Mouse (Mus musculus) CH12.LX (cell line): ENCODE results near the gene Cenpa.

Source experiments
- BHLHE40 ChIP-seq: IDR thresholded peaks from 2 replicates; pipeline ENCODE4 v1.6.1; 2011; ENCODE audit warnings: mild to moderate bottlenecking, low read depth, low read length, improper control_type of control experiment
- CHD2 ChIP-seq: IDR thresholded peaks from 2 replicates; pipeline ENCODE4 v1.6.1; 2011; ENCODE audit warnings: low read length, improper control_type of control experiment
- CTCF ChIP-seq, 2 experiments: IDR thresholded peaks in 1 of 2; conservative IDR thresholded peaks in 1 of 2; 2 replicates each; pipeline ENCODE4 v1.5.1; 2011 to 2012; ENCODE audit warnings: low read depth in 2 of 2, low read length in 2 of 2, improper control_type of control experiment in 1 of 2, inconsistent platforms in 1 of 2, mild to moderate bottlenecking in 1 of 2, moderate library complexity in 1 of 2
- ETS1 ChIP-seq: conservative IDR thresholded peaks from 2 replicates; pipeline ENCODE4 v1.6.1; 2012; ENCODE audit warnings: low read depth, mild to moderate bottlenecking, inconsistent platforms, low read length, improper control_type of control experiment, moderate library complexity
- HCFC1 ChIP-seq: IDR thresholded peaks from 2 replicates; pipeline ENCODE4 v1.6.1; 2012; ENCODE audit warnings: low read depth, mild to moderate bottlenecking, inconsistent platforms, low read length, improper control_type of control experiment
- MYC ChIP-seq: IDR thresholded peaks from 2 replicates; pipeline ENCODE4 v1.6.1; 2011; ENCODE audit warnings: low read depth, mild to moderate bottlenecking, improper control_type of control experiment, low read length
- POLR2A ChIP-seq: IDR thresholded peaks from 2 replicates; pipeline ENCODE4 v1.6.1; 2011; ENCODE audit warnings: low read depth, mild to moderate bottlenecking, improper control_type of control experiment, low read length
- POLR2AphosphoS2 ChIP-seq: IDR thresholded peaks from 2 replicates; pipeline ENCODE4 v1.6.1; 2011; ENCODE audit warnings: low read depth, low read length, improper control_type of control experiment
- RCOR1 ChIP-seq: conservative IDR thresholded peaks from 2 replicates; pipeline ENCODE4 v1.6.1; 2012; ENCODE audit warnings: low read depth, mild to moderate bottlenecking, inconsistent platforms, low read length, improper control_type of control experiment
- SMC3 ChIP-seq: IDR thresholded peaks from 2 replicates; pipeline ENCODE4 v1.6.1; 2011; ENCODE audit warnings: low read depth, low read length, improper control_type of control experiment
- UBTF ChIP-seq: IDR thresholded peaks from 2 replicates; pipeline ENCODE4 v1.6.1; 2012; ENCODE audit warnings: low read depth, mild to moderate bottlenecking, inconsistent platforms, low read length, improper control_type of control experiment, moderate library complexity
- USF2 ChIP-seq: conservative IDR thresholded peaks from 2 replicates; pipeline ENCODE4 v1.6.1; 2011; ENCODE audit warnings: low read depth, low read length, improper control_type of control experiment
- ZNF384 ChIP-seq: IDR thresholded peaks from 2 replicates; pipeline ENCODE4 v1.6.1; 2012; ENCODE audit warnings: low read depth, low read length, improper control_type of control experiment, inconsistent platforms

- no peak for TF ChIP-seq POLR2A
- no peak for TF ChIP-seq HCFC1
- TF ChIP-seq ZNF384, result no peak
- TF ChIP-seq RCOR1, result no peak
- TF ChIP-seq ETS1, result no peak
- TF ChIP-seq CTCF (conservative IDR thresholded peaks at IDR 0.05 in 1 of 2, IDR thresholded peaks at IDR 0.05 in 1 of 2; ENCODE audit: low read depth in 2 of 2, low read length in 2 of 2), result no peak
- TF ChIP-seq USF2, result no peak
- no peak for TF ChIP-seq CHD2
- TF ChIP-seq POLR2AphosphoS2, result no peak
- no peak for TF ChIP-seq MYC
- no peak for TF ChIP-seq BHLHE40
- TF ChIP-seq SMC3, result no peak
- TF ChIP-seq UBTF, result no peak
Measured at GRCm38 (mm10) chr5:30617851-30618250, 48.7 kb upstream of the Cenpa start.
